Mouse (Mus musculus) olfactory bulb, adult 2 months (tissue): Measurements from ENCODE around the gene Olfr734.

ENCODE experiments used
- CTCF ChIP-seq: fragments of 200-500 bp; IDR thresholded peaks from 2 replicates; pipeline ENCODE4 v1.5.1; 2012; ENCODE audit warnings: low read depth, mild to moderate bottlenecking, low read length, moderate library complexity; ENCODE audit not compliant: insufficient read depth
- POLR2A ChIP-seq: fragments of 200-500 bp; IDR thresholded peaks from 2 replicates; pipeline ENCODE4 v1.6.1; 2012; ENCODE audit warnings: mild to moderate bottlenecking, low read depth, low read length, moderate library complexity; ENCODE audit not compliant: insufficient read depth

GRCm38 (mm10) chr14:50348796-50349195 lies 22.2 kb upstream of the Olfr734 start, which contains the start of gene Olfr735:
- TF ChIP-seq POLR2A (no peak), CTCF (no peak)
